Mouse (Mus musculus): Measurements from ENCODE around the gene Slc9a6.

Gene Slc9a6

GRCm38 (mm10) chrX:56609623-56610317 is at the start of gene Slc9a6:
Slc9a6 (plus strand) TSS chrX:56609757.
- DNase-seq (ENCODE audit: inconsistent ontology term) = peak; percentile 83

- DNase-seq (ENCODE audit: inconsistent ontology term) = no peak
These were observed 37.1 kb upstream of the Slc9a6 start for GRCm38 (mm10) chrX:56572465-56572864.

- no peak for DNase-seq (ENCODE audit: inconsistent ontology term)
These were observed 31.4 kb upstream of the Slc9a6 start for GRCm38 (mm10) chrX:56578200-56578599.

GRCm38 (mm10) chrX:56597219-56597886 is 12.2 kb upstream of the Slc9a6 start:
- no peak for DNase-seq (ENCODE audit: inconsistent ontology term)

GRCm38 (mm10) chrX:56597887-56598640 is 11.5 kb upstream of the Slc9a6 start, which contains the start of gene Mmgt1:
Mmgt1 (minus strand) TSS chrX:56598069.
- DNase-seq (ENCODE audit: inconsistent ontology term) = peak; percentile 94

GRCm38 (mm10) chrX:56606536-56606935 is 3.0 kb upstream of the Slc9a6 start:
- DNase-seq (ENCODE audit: inconsistent ontology term) = no peak

- no peak for DNase-seq (ENCODE audit: inconsistent ontology term)
These were observed 2.4 kb upstream of the Slc9a6 start for GRCm38 (mm10) chrX:56607032-56607710.

GRCm38 (mm10) chrX:56609285-56609622 is 303 bp upstream of the Slc9a6 start:
- DNase-seq (ENCODE audit: inconsistent ontology term) = no peak

GRCm38 (mm10) chrX:56610318-56610694 is 749 bp downstream of the Slc9a6 start:
- DNase-seq (ENCODE audit: inconsistent ontology term) = peak; percentile 22

GRCm38 (mm10) chrX:56615236-56615635 is 5.7 kb downstream of the Slc9a6 start:
- DNase-seq (ENCODE audit: inconsistent ontology term) = no peak

GRCm38 (mm10) chrX:56636185-56636584 is 26.6 kb downstream of the Slc9a6 start:
- peak; percentile 58 for DNase-seq (ENCODE audit: inconsistent ontology term)

GRCm38 (mm10) chrX:56640066-56640465 is 30.5 kb downstream of the Slc9a6 start:
- peak; percentile 24 for DNase-seq (ENCODE audit: inconsistent ontology term)

GRCm38 (mm10) chrX:56649549-56650354 is 40.2 kb downstream of the Slc9a6 start:
- peak; percentile 54 for DNase-seq (ENCODE audit: inconsistent ontology term)

GRCm38 (mm10) chrX:56650355-56650652 is 40.7 kb downstream of the Slc9a6 start:
- DNase-seq (ENCODE audit: inconsistent ontology term) = no peak

GRCm38 (mm10) chrX:56650885-56651284 is 41.3 kb downstream of the Slc9a6 start:
- peak; percentile 78 for DNase-seq (ENCODE audit: inconsistent ontology term)

- peak; percentile 74 for DNase-seq (ENCODE audit: inconsistent ontology term)
These were observed 42.2 kb downstream of the Slc9a6 start for GRCm38 (mm10) chrX:56651738-56652137.

- DNase-seq (ENCODE audit: inconsistent ontology term) = no peak
These were observed 46.1 kb downstream of the Slc9a6 start for GRCm38 (mm10) chrX:56655686-56656085.

GRCm38 (mm10) chrX:56659286-56659685 is 49.7 kb downstream of the Slc9a6 start:
- no peak for DNase-seq (ENCODE audit: inconsistent ontology term)

- DNase-seq (ENCODE audit: inconsistent ontology term) = no peak
These were observed 51.6 kb downstream of the Slc9a6 start for GRCm38 (mm10) chrX:56661143-56661542.

GRCm38 (mm10) chrX:56662316-56662715 is 52.8 kb downstream of the Slc9a6 start:
- no peak for DNase-seq (ENCODE audit: inconsistent ontology term)

GRCm38 (mm10) chrX:56663377-56663776 is 53.8 kb downstream of the Slc9a6 start:
- no peak for DNase-seq (ENCODE audit: inconsistent ontology term)

All from Muller cell, postnatal 12 days (primary cell).